Comparison of ENCODE assay signal across 9 mouse cellular contexts in genomic region chr1:19178742-19179397, GRCm38 (mm10). TPM values are rescaled to one million over a fixed set of nuclear protein-coding genes. Genes with fewer than 3 reads are reported as not detected.
DNase-seq lines count a peak whose midpoint lies in the region; ATAC-seq and TF ChIP-seq lines count a peak whose summit lies in the region.
"Had no signal": no experiment of that assay in that cellular context is flagged by ENCODE, and none has a peak within 500 bp of the region (broad histone marks: within the 10 kb centered on the region; RNA-seq: fewer than 3 reads in every experiment).

No protein-coding gene starts in this region.

- H3K4me2 ChIP-seq in liver, postnatal 0 days (ENCODE audit: low read depth, low read length) = no peak overlapping the region
- H3K4me2 ChIP-seq: heart, embryonic 13.5 days had no signal

- TF ChIP-seq EP300 in liver, postnatal 0 days (IDR thresholded peaks at IDR 0.05; ENCODE audit: low read depth) = no peak

- H3K4me1 ChIP-seq in liver, postnatal 0 days (ENCODE audit: insufficient read depth) = no peaks in the 10 kb centered on the region
- H3K4me1 ChIP-seq: heart, embryonic 13.5 days had no signal

- H3K36me3 ChIP-seq in liver, postnatal 0 days (replicated peaks; ENCODE audit: insufficient read depth, low read length) = no peaks in the 10 kb centered on the region
- H3K36me3 ChIP-seq: heart, embryonic 13.5 days had no signal

- ATAC-seq in liver, postnatal 0 days = no peak
- no peak; the same call in 1 of the 2 replicates for ATAC-seq in granulocyte monocyte progenitor cell, adult 5-6 weeks (replicated peaks; ENCODE audit: poor library complexity, severe bottlenecking)

- H3K9ac ChIP-seq in liver, postnatal 0 days (replicated peaks) = no peak overlapping the region
- H3K9ac ChIP-seq: heart, embryonic 13.5 days had no signal

- no peaks in the 10 kb centered on the region for H3K27me3 ChIP-seq in liver, postnatal 0 days (ENCODE audit: insufficient read depth, low read length)

- H3K27ac ChIP-seq in liver, postnatal 0 days (ENCODE audit: low read depth) = no peak overlapping the region
- H3K27ac ChIP-seq: heart, embryonic 13.5 days had no signal

- DNase-seq in adrenal gland, postnatal 14 days = peak; percentile 12
- DNase-seq in adrenal gland, postnatal 4 days (ENCODE audit: low spot score in 2 of 2) = no peak
- DNase-seq in liver, postnatal 0 days = no peak
- no peak for DNase-seq in liver
- peak; percentile 3 for DNase-seq in c-Kit-positive CD71-positive TER-119-positive erythroid progenitor cells, embryonic 14.5 days (ENCODE audit: low spot score)
- peak; percentile 2 for DNase-seq in large intestine, adult 2 months (ENCODE audit: low read depth, low spot score)
- DNase-seq in thymus, adult 18-20 months = no peak

- WGBS in liver, postnatal 0 days (ENCODE audit: insufficient replicate concordance) = 7% methylated on average over 4 of the region's 4 CpGs
- 6% methylated on average over 4 of the region's 4 CpGs for WGBS in large intestine, adult 2 months

- TF ChIP-seq CTCF in liver, postnatal 0 days (IDR thresholded peaks at IDR 0.05; ENCODE audit: low read depth) = peak; percentile 63

- H3K4me3 ChIP-seq in liver, postnatal 0 days (ENCODE audit: low read depth, low read length) = no peak overlapping the region
- H3K4me3 ChIP-seq: heart, embryonic 13.5 days had no signal

- no peaks in the 10 kb centered on the region for H3K9me3 ChIP-seq in liver, postnatal 0 days (ENCODE audit: low read length)
- H3K9me3 ChIP-seq: heart, embryonic 13.5 days had no signal

RNA-seq across cellular contexts. Expression of gene Tfap2b, which starts 29.8 kb away (rescaled TPM):
- 11.8 and 11.9 TPM in 2 replicates for total RNA-seq in adrenal gland, postnatal 14 days (2021)
- total RNA-seq in adrenal gland, postnatal 4 days (2021) = 10 to 100 TPM; 20.3 to 29.9 TPM
- polyA plus RNA-seq in liver, postnatal 0 days (2015; fragmentation: Nextera tagmentation; extraction: Ambion mirVana) = not detected in 2 replicates
- polyA plus RNA-seq in large intestine, adult 2 months (2012; rRNA removed) = not detected in 2 replicates
- not detected in 2 replicates for total RNA-seq in granulocyte monocyte progenitor cell, adult 5-6 weeks (2014; fragmentation: Nextera tagmentation)
- not detected in 2 replicates for total RNA-seq in granulocyte monocyte progenitor cell, adult 5-6 weeks (2017)

Comparison
In these comparisons a context has a peak if more than half of its experiments do, and no peak if none do; other contexts are left out.
1. DNase-seq: peak in adrenal gland, postnatal 14 days (single experiment), c-Kit-positive CD71-positive TER-119-positive erythroid progenitor cells, embryonic 14.5 days (single experiment) and large intestine, adult 2 months (single experiment); none in adrenal gland, postnatal 4 days (0 of 2), liver, postnatal 0 days (single experiment), liver (single experiment) and thymus, adult 18-20 months (0 of 2).
2. RNA of gene Tfap2b, which starts 29.8 kb away (total RNA-seq): 20.3 to 29.9 TPM in adrenal gland, postnatal 4 days and 11.8 to 11.9 TPM in adrenal gland, postnatal 14 days; not detected in granulocyte monocyte progenitor cell, adult 5-6 weeks; every median in the first group is over 10 times any median in the second.